Mouse (Mus musculus): Measurements from ENCODE around the gene Panx1.

The Panx1 gene

GRCm38 (mm10) chr9:15045084-15045669, at the start of gene Panx1:
Panx1 (minus strand) TSS chr9:15045478.
- DNase-seq = peak; percentile 11 to 36

GRCm38 (mm10) chr9:15068686-15069295, 23.5 kb upstream of the Panx1 start:
- peak in 1 of 2 experiments; percentile 2 for DNase-seq

GRCm38 (mm10) chr9:15067995-15068685, 22.9 kb upstream of the Panx1 start:
- DNase-seq = no peak

GRCm38 (mm10) chr9:15064176-15064575, 18.9 kb upstream of the Panx1 start:
- DNase-seq = no peak

GRCm38 (mm10) chr9:15060847-15061246, 15.6 kb upstream of the Panx1 start:
- no peak for DNase-seq

- no peak for DNase-seq
These were observed 14.7 kb upstream of the Panx1 start for GRCm38 (mm10) chr9:15060026-15060425.

GRCm38 (mm10) chr9:15045740-15046139, 462 bp upstream of the Panx1 start:
- DNase-seq = no peak

GRCm38 (mm10) chr9:15044391-15045083, 741 bp downstream of the Panx1 start:
- DNase-seq = no peak

- no peak for DNase-seq
These were observed 3.7 kb downstream of the Panx1 start for GRCm38 (mm10) chr9:15041556-15041955.

- no peak for DNase-seq
These were observed 5.4 kb downstream of the Panx1 start for GRCm38 (mm10) chr9:15039848-15040247.

GRCm38 (mm10) chr9:15037704-15038103, 7.6 kb downstream of the Panx1 start:
- DNase-seq = no peak

- DNase-seq = no peak
These were observed 8.0 kb downstream of the Panx1 start for GRCm38 (mm10) chr9:15037237-15037636.

- no peak for DNase-seq
These were observed 8.5 kb downstream of the Panx1 start for GRCm38 (mm10) chr9:15036807-15037206.

- DNase-seq = no peak
These were observed 8.9 kb downstream of the Panx1 start for GRCm38 (mm10) chr9:15036405-15036804.

GRCm38 (mm10) chr9:15035979-15036378, 9.3 kb downstream of the Panx1 start:
- no peak for DNase-seq

GRCm38 (mm10) chr9:15034546-15035273, 10.6 kb downstream of the Panx1 start:
- no peak for DNase-seq

GRCm38 (mm10) chr9:15033568-15034160, 11.6 kb downstream of the Panx1 start:
- peak in 1 of 2 experiments; percentile 25 for DNase-seq

- no peak for DNase-seq
These were observed 12.5 kb downstream of the Panx1 start for GRCm38 (mm10) chr9:15032797-15033196.

- no peak for DNase-seq
These were observed 14.5 kb downstream of the Panx1 start for GRCm38 (mm10) chr9:15030771-15031170.

GRCm38 (mm10) chr9:15029025-15029727, 16.1 kb downstream of the Panx1 start:
- DNase-seq = peak in 1 of 2 experiments; percentile 39

GRCm38 (mm10) chr9:15027725-15028124, 17.6 kb downstream of the Panx1 start:
- DNase-seq = no peak

GRCm38 (mm10) chr9:15023049-15023448, 22.2 kb downstream of the Panx1 start:
- DNase-seq = no peak
